Mouse (Mus musculus) ES-Bruce4 (cell line): Measurements from ENCODE around the gene Bivm. TPM values are rescaled to one million over a fixed set of nuclear protein-coding genes. Genes with fewer than 3 reads are reported as not detected.

Experiments
- H3K27ac ChIP-seq: 2 replicates; pipeline ENCODE4 v1.5.1; 2012; ENCODE audit warnings: low read length, inconsistent platforms; ENCODE audit not compliant: insufficient read depth
- H3K27me3 ChIP-seq: 2 replicates; pipeline ENCODE4 v1.6.1; 2012; ENCODE audit warnings: mild to moderate bottlenecking, low read length, inconsistent platforms; ENCODE audit not compliant: control insufficient read depth, poor library complexity, insufficient read depth, severe bottlenecking
- H3K36me3 ChIP-seq: 2 replicates; pipeline ENCODE4 v1.6.1; 2012; ENCODE audit warnings: inconsistent platforms, mild to moderate bottlenecking, low read length, moderate library complexity; ENCODE audit not compliant: control insufficient read depth, poor library complexity, insufficient read depth, severe bottlenecking
- H3K4me1 ChIP-seq: one replicate; pipeline ENCODE4 v1.8.1; 2011; ENCODE audit warnings: low read length; ENCODE audit not compliant: control insufficient read depth, insufficient read depth
- H3K4me3 ChIP-seq: 2 replicates; pipeline ENCODE4 v1.5.1; 2011; ENCODE audit warnings: low read depth, mild to moderate bottlenecking, low read length
- H3K9ac ChIP-seq: 2 replicates; pipeline ENCODE4 v1.6.1; 2012; ENCODE audit warnings: low read depth, mild to moderate bottlenecking, inconsistent platforms; ENCODE audit not compliant: poor library complexity, severe bottlenecking
- H3K9me3 ChIP-seq: replicated peaks from 2 replicates; pipeline ENCODE4 v1.6.1; 2012; ENCODE audit warnings: mild to moderate bottlenecking, low read length, inconsistent platforms; ENCODE audit not compliant: control insufficient read depth, poor library complexity, insufficient read depth, severe bottlenecking
- CTCF ChIP-seq: IDR thresholded peaks from one replicate; pipeline ENCODE4 v1.8.1; 2011; ENCODE audit warnings: low read depth, low read length
- EP300 ChIP-seq: IDR thresholded peaks from 2 replicates; pipeline ENCODE4 v1.6.1; 2011; ENCODE audit warnings: low read depth, low read length; ENCODE audit not compliant: insufficient read depth
- POLR2A ChIP-seq: IDR thresholded peaks from one replicate; pipeline ENCODE4 v1.8.1; 2011; ENCODE audit warnings: low read length; ENCODE audit not compliant: insufficient read depth
- polyA plus RNA-seq: library from polyadenylated mRNA; stranded (reverse); fragments of >200 nt; gene quantifications from 2 replicates; pipeline ENCODE4 v1.2.4, GENCODE M21; 2011; ENCODE audit warnings: low read depth; ENCODE audit not compliant: missing spikeins, insufficient read depth, insufficient read length

Bivm gene
- polyA plus RNA-seq, 1 experiment = 50.2 TPM

DNA sequence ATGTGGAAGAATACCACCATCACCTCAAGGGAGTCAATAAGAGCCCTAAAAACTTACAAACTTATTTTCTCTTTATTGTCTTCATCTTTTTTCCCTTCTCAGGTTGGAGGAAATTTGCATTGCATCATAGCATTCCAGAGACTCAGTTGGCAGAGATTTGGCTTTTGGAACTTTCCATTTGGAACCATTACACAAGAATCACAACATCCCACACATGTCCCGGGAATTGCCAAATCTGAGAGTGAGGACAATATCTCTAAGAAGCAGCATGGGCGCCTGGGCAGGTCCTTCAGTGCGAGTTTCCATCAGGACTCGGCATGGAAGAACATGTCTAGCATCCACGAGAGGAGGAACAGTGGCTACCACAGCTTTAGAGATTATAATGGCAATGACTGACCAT is 24.0 kb downstream of the Bivm start:
- H3K4me3 ChIP-seq = no peak overlapping the region
- H3K9ac ChIP-seq = no peak overlapping the region
- no peaks in the 10 kb centered on the region for H3K4me1 ChIP-seq
- no peaks in the 10 kb centered on the region for H3K36me3 ChIP-seq
- no peak overlapping the region for H3K27ac ChIP-seq
- TF ChIP-seq POLR2A (no peak), CTCF (no peak), EP300 (no peak)
- no peaks in the 10 kb centered on the region for H3K9me3 ChIP-seq
- H3K27me3 ChIP-seq = no peaks in the 10 kb centered on the region

DNA sequence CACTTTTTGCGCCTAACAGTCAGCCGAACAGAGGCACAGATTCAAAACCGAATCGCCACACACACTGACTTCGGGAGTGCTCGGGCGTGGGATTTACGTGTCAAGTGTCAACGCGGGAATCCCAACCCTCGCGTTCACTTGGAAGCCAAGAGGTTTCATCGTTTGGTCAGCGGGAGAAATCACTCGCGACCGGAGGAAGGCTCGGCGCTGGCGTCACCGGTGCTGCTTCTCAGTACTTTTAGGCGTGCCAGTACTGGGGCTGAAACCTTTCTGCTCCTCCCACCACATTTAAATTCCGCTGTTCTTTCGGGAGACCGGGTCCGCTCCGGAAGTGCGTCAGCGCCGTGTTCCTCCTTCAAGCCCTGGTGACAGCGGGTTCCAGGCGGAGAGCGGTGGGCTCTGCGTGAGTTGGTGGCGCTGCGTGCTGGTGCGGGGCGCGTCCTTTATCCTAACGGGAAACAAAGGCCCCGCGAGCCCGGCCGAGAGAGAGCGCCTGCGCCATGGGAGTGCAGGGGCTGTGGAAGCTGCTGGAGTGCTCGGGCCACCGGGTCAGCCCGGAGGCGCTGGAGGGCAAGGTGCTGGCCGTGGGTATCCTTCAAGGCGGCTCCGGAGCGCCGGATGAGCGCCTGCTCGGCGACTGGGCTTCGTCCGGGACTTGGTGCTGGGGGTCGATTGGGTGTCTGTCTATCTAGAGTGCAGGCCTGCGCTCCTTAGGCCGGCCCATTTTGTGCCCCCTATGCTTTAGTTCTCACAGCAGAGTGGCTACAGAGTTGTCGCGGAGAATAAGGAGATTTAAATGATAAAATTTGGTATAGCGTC is 29.0 kb downstream of the Bivm start, which contains the start of gene Ercc5:
TSS of gene Ercc5 (plus strand) at position 182 of the 819 bp plus-strand sequence.
- Histone ChIP-seq H3K36me3 (no peaks in the 10 kb centered on the region), H3K9ac (peak within 1 kb of the TSS; percentile 71), H3K9me3 (no peaks in the 10 kb centered on the region; the same call in 1 of the 2 replicates), H3K27ac (peak within 1 kb of the TSS; percentile 59), H3K27me3 (no peaks in the 10 kb centered on the region), H3K4me3 (peak within 1 kb of the TSS; percentile 74), H3K4me1 (no peaks in the 10 kb centered on the region)
- TF ChIP-seq POLR2A (peak; percentile 63), CTCF (no peak), EP300 (0 out of 2 replicates have a peak, but pooled peaks have one; percentile 14)

DNA sequence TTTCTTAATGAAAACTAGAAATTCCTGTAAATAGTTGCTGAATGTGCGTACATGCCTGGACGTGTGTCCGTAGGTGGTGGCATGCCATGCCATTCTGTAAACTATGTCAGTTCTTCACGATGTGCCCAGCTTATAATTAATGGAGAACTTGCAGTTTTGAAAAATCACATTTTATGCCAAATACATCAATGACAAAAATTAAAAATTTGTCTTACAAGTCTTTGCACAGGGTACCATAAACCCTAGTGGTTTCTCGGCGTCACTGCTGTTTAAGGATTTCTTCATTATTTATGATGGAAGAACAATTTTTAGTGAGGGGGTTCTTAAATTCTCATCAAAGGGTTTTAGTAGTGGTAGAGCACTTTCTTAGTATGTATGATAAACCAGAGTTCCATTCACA is 29.9 kb downstream of the Bivm start:
- no peaks in the 10 kb centered on the region for H3K27me3 ChIP-seq
- H3K9me3 ChIP-seq = no peaks in the 10 kb centered on the region; the same call in 1 of the 2 replicates
- peak overlapping the region; percentile 59; the same call in 1 of the 2 replicates for H3K27ac ChIP-seq
- peak overlapping the region; percentile 62 for H3K4me3 ChIP-seq
- no peak for TF ChIP-seq CTCF
- H3K9ac ChIP-seq = peak overlapping the region; percentile 71; the same call in 1 of the 2 replicates
- no peaks in the 10 kb centered on the region for H3K36me3 ChIP-seq
- H3K4me1 ChIP-seq = no peaks in the 10 kb centered on the region

DNA sequence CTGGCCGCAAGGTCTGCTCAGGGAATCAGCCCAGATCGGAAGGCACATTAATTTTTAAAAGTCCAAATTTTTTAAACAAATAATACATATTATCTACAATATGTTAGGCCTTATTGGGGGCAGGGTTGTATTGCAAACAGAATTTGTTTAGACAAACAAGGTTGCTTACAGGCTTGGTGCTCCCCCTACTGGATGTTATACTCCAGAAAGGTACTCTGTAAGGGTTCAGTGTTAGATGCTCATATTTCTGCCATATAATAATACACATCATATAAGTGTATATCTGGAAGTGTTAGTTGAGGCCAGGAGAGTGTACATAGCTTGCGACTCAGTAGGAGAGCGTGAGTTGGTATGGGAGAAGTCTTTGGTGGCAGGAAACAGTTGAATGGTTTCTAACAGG is 36.5 kb downstream of the Bivm start:
- H3K4me3 ChIP-seq = no peak overlapping the region
- H3K27me3 ChIP-seq = no peaks in the 10 kb centered on the region
- H3K4me1 ChIP-seq = no peaks in the 10 kb centered on the region
- peaks cover 17% of the 10 kb centered on the region for H3K36me3 ChIP-seq
- no peak overlapping the region for H3K9ac ChIP-seq
- no peaks in the 10 kb centered on the region; the same call in 1 of the 2 replicates for H3K9me3 ChIP-seq
- no peak overlapping the region for H3K27ac ChIP-seq
- no peak for TF ChIP-seq CTCF
- no peak for TF ChIP-seq EP300
- TF ChIP-seq POLR2A = no peak

DNA sequence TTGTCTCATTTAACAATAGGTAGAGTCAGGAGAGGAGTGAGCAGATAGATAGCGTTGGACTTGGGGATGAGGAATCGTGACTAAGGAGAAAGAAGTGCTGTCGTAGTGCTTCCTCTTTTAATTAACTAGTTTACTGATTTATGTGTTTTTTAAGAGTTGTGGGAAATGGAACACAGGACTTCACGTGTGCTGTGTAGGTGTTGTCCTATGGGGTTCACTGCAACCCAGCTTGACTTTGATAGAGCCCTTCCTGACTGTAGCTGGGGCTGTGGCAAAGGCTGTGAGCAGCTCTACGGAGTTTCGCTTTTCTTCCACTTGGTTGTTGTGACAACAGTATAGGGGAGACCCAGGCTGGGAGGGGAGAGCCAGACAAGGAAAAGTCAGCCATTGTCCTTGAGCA is 39.6 kb downstream of the Bivm start:
- Histone ChIP-seq H3K9ac (no peak overlapping the region), H3K4me1 (no peaks in the 10 kb centered on the region), H3K9me3 (no peaks in the 10 kb centered on the region), H3K4me3 (no peak overlapping the region), H3K27me3 (no peaks in the 10 kb centered on the region), H3K36me3 (peaks cover 37% of the 10 kb centered on the region), H3K27ac (no peak overlapping the region)
- TF ChIP-seq CTCF (no peak), POLR2A (no peak), EP300 (no peak)

DNA sequence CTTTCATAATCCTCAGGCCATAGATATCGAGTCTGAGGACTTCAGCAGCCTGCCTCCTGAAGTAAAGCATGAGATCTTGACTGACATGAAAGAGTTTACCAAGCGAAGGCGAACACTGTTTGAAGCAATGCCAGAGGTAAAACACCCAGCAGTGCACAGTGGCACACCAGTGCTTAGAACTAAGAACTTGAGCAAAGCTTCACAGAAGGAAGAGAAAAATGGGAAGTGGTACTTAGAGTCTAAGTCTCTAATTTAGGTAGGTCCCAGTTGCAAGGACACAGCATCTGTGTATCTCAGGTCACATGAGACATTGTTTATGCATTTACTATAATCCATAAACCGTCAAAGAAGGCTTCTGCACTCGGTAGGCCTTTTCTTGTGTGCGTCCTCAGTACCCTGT is 43.1 kb downstream of the Bivm start:
- no peaks in the 10 kb centered on the region for H3K27me3 ChIP-seq
- peaks cover 47% of the 10 kb centered on the region for H3K36me3 ChIP-seq
- H3K9ac ChIP-seq = no peak overlapping the region
- no peak overlapping the region for H3K4me3 ChIP-seq
- H3K4me1 ChIP-seq = no peaks in the 10 kb centered on the region
- TF ChIP-seq CTCF (no peak), POLR2A (no peak), EP300 (no peak)
- H3K9me3 ChIP-seq = no peaks in the 10 kb centered on the region
- no peak overlapping the region for H3K27ac ChIP-seq
